Mouse (Mus musculus) retina, postnatal 1 day (tissue): ENCODE measurements around the gene Traf3ip2.
A peak's percentile ranks its signal among the peaks of the same experiment; 100 is the strongest.

Experiments
- DNase-seq: peaks from one replicate; pipeline ENCODE4 v3.0.0-alpha.2; 2012

The Traf3ip2 gene

DNA sequence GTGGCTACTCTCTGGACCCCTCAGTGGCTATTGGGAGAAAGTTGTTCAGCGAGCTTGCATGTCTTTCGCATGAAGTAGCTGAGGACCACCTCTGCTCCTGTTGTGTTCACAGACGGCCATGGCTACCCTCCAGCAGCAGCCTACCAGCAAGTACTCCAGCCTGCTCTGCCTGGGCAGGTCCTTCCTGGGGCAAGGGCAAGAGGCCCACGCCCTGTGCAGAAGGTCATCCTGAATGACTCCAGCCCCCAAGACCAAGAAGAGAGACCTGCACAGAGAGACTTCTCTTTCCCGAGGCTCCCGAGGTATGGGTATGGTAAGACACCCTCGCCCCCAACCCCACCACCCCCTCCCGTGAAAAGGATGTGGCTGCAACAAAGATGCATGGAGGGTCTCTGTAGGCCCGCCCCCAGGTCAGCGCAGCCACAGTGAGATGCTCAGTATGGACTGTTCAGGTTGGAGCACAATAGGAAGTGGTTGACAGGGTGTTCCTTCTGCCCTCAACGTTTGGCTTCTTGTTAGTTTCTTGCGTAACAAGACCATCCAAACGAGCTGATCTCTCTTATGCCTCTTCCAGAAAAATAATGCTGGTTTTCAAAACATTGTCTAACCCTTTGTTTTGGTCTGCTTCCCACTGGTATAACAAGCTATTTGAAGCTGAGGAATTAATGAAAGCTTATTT, 21.8 kb downstream of the Traf3ip2 start:
- no peak for DNase-seq

DNA sequence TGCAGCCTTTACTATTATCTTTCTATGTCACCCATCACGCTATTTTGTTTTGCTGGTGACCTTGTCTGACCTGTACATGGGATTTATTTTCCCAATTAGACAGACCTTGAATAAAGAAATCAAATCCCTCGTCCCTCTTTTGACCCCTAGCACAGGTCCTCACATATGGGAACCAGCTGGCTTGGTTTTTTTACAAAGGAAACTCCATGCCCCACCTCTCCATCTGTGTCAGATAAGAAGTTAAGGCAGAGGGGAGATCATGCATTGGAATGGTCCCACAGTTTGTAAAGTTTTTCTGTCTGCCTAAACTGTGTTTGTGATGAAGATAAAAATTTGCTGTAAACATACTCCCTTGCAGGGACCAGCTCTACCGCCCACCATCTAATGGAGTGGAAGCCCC, 26.1 kb downstream of the Traf3ip2 start:
- DNase-seq = no peak

DNA sequence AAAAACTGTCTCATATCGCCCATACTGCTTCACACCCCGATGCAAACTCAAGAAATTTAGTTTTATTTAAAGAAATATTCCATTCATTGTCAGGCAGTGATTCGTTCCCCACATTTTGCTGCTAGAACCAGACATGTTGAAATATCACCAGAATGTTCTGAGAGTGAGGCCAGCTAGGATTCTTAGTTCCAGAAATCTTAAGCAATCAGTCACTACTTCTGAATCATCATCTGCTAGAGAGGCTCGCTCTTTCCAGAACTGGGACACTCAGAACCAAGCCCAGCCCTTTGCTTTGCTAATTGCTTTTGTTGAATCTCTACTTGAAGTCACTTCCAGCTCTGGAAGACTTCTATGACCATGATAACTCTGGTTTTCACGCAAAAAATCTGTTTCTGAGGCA, 27.0 kb downstream of the Traf3ip2 start:
- no peak for DNase-seq

DNA sequence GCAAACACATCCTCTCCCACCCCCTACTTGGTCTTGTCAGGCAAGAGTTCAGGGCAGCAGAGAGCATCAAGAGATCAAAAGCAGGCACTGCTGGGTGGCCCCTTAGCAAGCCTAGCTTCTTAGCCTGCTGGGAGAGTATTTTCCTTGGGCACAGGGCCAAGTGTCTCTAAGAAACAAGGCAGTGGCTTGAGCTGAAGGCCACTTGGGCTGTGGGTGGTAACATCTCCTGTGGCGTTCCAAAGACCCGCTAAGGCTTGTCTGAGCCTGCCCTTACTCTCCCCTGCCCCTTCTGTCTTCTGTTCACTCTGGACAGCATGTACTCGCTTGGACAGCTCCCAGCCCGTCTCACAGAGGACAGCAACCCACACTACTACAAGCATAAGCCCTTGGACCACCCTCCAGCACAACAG, 28.1 kb downstream of the Traf3ip2 start:
- DNase-seq = peak; percentile 72

DNA sequence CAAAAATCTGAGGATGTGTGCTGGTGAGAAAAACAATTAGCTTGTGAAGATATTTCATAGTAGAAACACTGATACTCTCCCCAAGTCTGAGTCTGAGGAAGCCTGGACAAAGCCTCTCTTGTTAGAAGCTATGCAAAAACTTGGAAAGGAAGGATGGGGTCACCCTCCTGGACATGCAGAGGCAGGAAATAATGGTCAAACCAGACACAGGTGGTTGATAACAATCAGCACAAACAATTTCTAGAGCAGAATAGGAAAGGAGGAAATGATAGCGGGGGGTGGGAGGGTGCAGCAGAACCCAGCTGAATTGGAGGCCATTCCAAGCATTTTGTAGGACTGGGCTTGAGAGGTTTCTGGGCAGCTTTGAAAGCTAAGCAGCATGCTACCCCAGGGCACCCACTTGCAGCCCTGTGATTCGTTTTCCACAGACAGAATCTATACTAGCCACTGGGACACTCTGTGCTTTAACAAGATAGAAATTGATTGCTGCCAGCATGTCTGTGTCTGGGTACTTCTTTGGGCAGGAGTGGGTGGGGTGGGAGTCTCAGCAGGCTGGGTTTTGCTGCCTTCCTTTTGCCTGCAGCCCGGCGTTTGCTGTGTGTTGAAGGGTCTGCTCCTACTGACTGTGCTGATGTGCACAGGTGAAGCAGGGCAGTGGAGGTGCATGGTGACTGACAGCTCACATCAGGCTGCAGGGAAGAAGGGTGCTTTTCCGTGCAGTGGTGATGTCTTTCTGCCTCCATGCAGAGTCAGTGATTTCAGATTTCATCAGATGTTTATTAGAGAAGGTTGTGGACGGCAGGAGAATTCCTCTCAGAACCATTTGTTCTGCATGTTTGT, 33.3 kb downstream of the Traf3ip2 start:
- no peak for DNase-seq

DNA sequence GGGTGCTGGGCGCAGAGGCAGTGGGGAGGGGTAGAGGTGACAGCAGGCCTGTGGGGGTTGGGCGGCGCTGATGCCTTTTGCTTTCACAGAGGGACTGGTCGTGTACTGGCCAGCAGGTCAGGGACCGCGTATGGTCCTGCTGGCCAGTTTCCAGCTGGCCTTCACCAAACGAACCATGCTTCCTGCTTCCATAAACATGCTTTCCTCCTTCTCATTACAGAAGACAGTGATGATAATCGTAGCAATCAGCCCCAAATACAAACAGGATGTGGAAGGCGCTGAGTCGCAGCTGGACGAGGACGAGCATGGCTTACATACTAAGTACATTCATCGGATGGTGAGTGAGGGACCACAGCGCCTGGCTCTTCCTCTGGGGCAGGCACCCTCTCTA, 33.9 kb downstream of the Traf3ip2 start:
- peak; percentile 58 for DNase-seq

DNA sequence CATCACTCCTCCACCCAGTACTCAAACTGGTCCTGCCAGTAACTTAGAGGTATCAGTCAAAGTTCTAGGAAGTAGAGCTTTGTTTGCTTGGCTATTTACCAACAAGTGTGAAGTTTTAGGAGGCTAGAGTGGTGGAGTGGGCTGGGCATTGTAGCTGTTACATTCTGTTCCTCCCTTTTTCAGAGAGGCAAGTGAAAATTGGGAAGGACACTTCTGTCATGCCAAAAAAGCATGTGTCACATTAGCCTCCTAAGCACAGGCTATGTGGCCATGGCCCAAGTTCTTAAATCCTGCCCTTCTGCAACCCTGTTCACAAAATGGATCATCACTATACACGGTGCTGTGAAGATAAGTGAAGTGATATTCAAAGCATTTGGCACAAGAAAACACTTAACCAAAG, 34.4 kb downstream of the Traf3ip2 start:
- DNase-seq = no peak

DNA sequence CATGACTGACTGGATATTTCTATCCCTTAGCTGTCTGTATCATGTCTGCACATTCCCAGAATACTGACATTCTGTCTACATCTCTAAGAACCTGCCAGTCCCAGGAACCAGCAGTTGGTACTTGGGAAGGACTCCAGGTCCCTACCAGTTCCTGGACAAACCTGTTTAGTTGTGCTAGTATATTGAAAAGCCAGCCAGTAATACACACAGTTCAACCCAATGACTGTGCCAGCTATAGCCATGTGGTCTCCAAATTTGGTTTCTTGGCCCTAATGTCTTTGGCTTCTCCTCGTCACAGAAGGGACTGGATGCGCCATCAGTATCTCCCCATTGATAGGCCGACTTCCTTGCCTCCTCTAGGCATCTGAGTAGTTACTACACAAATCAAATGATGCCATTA, 35.5 kb downstream of the Traf3ip2 start:
- DNase-seq = no peak

DNA sequence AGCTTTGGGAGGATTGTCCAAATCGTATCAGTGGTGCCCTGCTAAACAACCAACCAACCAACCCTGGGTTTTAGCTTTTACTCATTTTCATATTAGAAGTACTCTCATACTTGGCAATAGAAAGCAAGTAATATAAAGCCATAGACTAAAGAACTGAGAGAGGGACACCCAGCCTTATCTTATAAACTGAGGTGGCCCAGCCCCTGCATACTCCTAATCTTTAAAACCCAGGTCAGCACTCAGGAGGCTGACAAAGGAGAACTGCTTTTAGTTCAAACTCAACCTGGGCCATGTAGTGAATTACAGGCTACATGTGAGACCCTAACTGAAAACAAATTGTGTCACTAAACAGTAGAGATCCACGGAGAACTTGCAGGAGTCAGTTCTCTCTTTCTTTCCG, 36.8 kb downstream of the Traf3ip2 start:
- no peak for DNase-seq

DNA sequence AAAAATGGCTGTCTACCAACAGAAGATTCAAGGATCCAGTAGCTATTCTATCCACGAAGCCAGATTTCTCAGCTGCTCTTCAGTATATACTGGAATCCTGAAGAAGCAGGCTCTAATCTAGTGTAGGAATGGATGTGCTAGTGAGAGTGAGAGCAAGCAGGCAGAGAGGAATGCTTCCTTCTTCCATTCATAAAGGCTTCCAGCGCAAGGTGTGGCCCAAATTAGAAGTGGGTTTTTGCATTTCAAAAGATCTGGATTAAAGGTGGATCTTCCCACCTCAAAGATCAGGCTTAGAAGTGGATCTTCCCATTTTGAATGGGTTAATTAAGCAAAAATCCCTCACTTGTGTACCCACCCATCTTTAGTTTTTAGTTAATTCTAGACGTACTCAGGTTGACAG, 37.6 kb downstream of the Traf3ip2 start:
- DNase-seq = no peak

DNA sequence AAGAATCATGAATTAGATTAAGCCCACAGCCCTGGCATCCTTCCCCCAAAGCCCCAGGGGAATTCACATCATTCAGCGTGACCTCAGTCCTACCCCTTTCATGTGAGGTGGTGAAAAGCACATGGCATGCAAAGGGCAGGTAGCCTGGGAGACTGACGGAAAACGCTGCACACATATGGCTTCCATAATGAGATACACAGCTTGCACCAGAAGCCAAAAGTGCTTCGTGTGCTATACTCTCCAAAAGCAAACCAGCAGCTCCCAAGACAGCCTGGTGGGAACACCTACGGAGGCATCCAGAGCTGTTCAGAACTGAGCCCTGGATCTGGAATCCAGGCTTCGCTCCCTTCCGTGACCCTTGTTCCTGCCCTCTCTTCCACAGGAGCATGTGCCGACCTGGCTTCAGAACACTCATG, 41.3 kb downstream of the Traf3ip2 start:
- DNase-seq = no peak

DNA sequence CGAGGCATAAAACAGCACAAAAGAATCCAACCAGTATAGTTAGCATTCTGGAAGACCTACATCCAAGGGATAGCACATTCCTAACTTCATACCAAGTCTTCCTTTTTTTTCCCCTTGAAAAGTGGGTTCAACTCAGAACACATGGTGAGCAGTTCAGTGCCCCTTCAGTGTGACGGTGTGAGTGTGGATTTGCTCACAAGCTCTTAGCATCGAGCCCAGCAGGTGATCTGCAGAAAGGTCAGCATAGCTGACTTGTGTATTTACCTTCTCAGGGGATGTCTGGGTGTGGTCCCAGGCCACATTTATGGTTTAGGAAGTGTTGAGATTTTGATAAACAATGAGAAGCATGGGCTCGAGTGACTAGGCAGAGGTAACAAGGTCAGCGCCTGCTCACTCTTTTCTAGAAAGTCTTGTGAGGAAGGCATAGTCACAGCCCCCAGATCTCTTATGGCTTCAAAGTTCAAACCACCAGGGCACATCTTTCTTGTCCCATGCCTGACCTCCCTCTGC, 46.2 kb downstream of the Traf3ip2 start:
- no peak for DNase-seq

DNA sequence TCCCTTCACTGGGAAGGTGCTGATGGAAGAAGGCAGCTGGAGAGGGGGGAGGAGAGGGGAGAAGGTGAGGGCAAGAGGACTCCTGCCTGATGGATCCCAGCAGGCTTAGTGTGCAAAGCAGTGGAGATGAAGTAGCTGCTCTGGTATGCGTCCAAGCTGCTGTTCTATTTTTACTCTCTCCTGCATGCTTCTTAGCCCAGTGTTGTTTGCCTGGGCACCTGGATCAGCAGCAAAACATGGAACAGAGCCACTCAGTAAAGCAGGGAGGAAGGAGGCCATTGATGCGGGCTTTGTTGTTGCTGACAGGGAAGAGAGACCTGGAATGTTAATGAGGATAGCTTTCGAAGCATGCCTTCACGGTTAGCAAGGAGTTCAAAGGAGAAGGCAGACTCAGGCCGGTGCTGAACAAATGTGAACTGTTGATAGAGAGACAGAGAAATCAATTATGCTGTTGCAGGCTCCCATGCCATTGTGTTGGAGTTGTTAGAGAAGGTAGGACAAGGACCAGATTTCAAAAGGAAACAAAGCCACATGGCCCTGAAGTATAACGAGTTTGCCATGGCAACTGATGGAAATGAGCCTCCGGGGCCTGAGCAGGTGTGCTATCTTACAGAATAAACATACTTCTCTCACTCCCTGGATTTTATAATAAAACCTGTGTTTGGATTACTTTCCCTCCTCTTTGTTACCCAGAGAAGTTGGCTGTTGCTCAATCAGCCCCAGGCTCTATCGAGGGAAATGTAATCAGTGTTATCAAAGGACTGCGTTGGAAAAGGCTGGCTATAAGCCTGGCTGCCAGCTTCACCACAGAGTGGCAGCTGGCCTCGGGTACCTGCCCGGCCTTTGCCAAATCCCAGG, 46.9 kb downstream of the Traf3ip2 start:
- DNase-seq = peak; percentile 77

DNA sequence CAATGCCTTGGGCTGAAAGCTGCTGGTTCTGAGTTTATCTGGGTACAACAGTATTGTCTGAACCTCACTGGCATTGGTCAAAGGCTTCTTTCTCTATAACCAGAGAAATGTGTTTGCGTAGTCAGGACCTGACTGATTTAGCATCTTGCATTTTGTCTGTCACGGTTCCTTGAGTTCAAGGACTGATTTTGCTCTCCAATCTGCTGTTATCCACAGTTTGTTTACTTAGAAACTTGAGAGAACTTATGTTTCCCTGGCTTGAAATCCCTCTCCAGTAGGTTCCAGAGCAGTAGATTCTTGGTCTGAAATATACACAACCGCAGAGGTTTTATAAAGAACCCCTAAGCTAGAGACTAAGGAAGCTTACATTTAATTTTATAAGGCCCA, 47.5 kb downstream of the Traf3ip2 start:
- DNase-seq = no peak

DNA sequence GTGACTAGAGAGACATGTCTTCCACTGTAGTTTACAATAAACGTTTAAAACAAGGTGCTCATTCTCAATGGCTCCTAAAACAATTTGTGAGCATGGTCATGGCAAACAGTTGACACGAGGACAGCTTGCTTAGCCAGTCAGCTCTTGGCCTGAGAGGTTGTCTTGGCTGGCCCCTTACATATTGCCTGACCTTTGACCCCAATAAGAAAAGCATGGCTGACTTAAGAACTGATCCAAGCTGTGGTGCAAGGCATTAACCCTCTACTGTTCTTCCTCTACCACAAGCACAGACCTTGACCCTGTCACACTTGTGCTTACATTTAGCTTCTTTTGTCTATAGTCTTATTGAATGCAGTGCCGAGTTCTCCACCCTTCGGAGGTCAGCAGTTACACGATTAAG, 48.0 kb downstream of the Traf3ip2 start:
- DNase-seq = no peak

DNA sequence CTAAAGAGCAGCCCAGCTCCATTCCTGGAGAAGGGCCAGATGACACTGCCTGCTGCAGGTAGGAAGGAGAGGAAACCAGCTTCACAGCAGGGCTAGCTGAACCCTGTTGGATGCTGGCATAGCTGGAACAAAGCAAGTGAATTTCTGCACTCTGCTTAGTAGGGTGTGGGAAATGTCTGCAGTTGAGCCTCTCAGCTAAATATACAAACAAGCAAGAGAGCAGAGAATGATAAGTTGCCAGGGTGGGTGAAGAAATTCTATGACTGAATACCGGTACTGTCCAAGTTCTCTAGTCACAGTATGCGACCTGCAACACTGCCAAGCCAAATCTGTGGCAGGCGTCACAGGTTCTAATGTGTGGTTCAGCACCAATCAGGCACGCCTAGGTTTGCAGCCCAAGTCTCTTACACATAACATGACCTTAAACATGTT, 52.4 kb downstream of the Traf3ip2 start:
- no peak for DNase-seq

DNA sequence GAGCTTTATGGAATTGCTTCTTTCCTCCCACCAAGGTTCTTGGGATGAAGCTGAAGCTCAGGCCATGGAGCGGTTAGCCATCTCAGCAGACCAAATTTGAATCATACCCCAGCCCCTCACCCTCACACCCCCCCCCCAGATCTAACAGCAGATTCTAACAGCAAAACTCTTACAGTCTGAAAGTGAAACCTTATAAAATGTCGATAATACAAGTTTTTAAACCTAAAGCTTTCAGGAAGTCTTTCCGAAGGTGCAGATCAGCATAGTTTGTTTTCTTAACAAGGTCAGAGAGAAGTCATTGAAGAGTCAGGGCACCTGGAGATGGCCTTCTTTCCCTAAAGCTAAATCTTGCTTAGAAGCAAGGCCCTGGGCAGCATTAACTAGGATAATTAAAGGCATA, 53.3 kb downstream of the Traf3ip2 start:
- no peak for DNase-seq

DNA sequence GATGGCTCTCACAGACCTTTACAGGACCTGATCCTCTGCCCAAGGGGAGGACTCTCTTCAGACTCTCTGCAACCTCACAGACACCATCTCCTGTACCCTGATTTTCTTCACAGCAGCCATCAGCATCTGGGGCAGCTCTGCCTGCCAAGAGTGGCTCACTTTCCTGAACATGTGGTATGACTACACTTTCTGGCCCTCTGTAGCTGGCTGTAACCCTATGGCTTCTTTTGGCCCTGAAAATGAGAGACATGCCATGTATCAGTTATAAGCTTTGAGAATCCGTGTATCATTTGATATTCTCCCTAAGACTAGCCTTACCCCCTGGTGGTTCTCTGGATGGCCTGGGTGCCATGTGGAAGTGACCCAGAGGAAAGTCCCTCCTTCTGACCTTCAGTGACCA, 58.7 kb downstream of the Traf3ip2 start:
- no peak for DNase-seq

DNA sequence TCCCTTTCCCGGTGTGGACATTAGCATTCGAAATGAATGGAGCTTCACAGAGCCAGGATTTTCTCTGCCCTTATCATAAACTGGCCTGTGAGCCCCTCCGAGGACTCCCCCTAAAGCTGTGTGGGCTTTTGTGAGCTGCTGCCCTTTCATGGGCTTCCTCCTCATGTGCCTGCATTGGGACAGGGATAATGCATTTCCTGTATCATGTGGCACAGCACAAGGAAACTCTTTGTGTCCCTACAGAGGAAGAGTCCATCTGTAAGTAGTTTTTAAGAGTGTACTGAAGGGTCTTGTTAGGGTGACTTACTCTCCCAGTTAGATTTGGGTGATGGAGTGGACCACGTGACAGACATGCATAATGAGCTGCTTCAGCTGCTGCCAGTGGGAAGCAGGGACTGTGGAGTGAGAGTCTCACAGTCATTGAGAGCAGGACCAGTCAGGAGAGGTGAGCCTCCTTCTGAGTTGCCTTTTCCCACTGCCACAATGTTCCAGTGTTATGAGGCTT, 59.9 kb downstream of the Traf3ip2 start:
- DNase-seq = peak; percentile 78

DNA sequence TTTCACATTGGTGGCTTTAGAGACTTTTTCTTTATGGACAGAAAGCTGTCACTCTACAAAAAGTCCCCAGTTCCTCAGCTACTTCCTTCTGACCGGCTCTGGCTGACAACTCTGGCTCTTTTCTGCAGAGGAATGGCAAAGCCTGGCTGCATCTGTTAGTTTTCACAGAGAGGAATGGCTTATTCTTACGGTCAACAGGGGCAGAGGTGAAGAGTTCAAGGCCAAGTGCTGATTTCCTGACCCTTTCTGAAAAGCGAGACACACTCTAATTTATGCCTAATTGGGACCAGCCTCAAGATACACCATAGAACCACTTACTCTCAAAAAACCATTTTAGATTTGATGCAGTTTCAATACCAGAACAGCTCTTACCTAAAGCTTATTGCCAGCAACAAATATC, 61.4 kb downstream of the Traf3ip2 start:
- DNase-seq = no peak

DNA sequence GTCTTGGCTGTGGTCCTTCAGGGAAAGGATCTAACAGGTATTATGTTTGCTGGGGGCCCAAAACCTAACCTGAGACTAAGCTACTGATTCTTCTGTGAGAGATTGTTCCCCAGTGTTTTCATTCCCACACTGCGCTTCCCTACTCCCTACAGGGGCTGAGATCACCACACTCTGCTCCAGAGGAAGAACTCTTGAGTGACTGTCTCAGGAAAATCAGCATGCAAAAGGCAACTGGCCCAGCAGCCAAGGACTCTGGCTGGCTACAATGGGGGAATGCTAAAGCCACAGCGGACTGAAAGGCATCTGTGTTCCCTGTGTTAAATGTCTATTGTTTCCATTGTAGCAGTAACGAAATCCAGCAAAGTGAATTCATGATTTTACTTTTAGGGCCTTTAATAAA, 62.0 kb downstream of the Traf3ip2 start:
- DNase-seq = no peak

DNA sequence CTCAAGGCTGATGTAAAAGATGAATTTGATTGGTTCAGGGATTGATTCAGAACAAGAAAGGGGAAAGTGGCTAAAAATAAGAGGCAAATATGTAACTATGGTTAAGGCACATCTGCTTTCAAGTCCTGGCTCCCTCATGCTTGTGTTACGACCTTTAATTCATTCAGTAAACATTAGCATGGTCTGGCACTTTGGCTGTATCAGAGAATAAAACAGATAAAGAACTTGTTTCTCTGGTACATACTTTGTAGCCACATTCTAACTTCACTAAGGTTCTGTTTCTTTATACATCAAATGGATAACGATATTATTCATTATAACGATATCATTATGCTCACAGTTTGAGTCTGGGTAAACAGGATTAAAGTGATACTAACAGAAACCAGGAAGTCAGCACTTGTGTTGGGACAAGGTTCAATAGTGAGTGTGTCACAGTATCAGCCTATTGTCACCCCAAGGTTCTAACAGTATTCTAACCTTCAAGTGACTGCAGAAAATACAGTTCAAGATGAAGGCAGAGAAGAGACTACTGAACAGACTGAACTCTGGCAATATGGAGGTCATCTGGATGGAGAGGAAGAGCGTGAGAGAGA, 65.6 kb downstream of the Traf3ip2 start:
- DNase-seq = no peak

DNA sequence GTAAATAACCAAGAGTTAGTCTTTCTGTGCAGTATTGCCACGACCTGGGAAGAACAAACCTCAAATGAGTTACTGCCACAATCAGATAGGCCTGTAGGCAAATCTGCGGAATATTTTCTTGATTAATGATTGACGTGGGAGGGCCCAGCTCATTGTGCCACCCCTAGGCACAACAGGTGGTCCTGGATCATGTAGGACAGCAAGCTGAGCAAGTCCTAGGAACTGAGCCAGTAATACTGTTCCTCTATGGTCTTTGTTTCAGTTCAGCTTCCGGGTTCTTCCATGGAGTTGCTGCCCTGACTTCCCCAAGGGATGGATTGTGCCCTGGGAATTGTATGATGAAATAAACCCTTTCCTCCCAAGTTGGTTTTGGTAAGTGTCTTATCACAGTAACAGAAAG, 68.3 kb downstream of the Traf3ip2 start:
- no peak for DNase-seq
